Mouse (Mus musculus) myocyte (in vitro differentiated cells): ENCODE data around the gene Timp2. TPM values are rescaled to one million over a fixed set of nuclear protein-coding genes. Genes with fewer than 3 reads are reported as not detected.

Experiments used
- H3K27me3 ChIP-seq: one replicate; pipeline ENCODE4 v1.6.1; 2011; ENCODE audit not compliant: control insufficient read depth, insufficient read depth, insufficient read length
- H3K36me3 ChIP-seq: one replicate; pipeline ENCODE4 v1.6.1; 2011; ENCODE audit not compliant: control insufficient read depth, insufficient read depth
- H3K4me2 ChIP-seq: one replicate; pipeline ENCODE4 v1.6.1; 2011; ENCODE audit warnings: low read depth, control low read depth
- H3K4me3 ChIP-seq: one replicate; pipeline ENCODE4 v1.5.1; 2011; ENCODE audit warnings: mild to moderate bottlenecking, control low read depth, moderate library complexity
- H3K79me2 ChIP-seq: one replicate; pipeline ENCODE4 v1.6.1; 2011; ENCODE audit not compliant: control insufficient read depth, insufficient read depth
- H3ac ChIP-seq: one replicate; pipeline ENCODE4 v1.6.1; 2011; ENCODE audit not compliant: control insufficient read depth, insufficient read length
- CEBPB ChIP-seq: IDR thresholded peaks from 2 replicates; pipeline ENCODE4 v1.6.1; 2011; ENCODE audit warnings: mild to moderate bottlenecking, moderate library complexity; ENCODE audit not compliant: poor library complexity, insufficient read depth, severe bottlenecking
- E2F4 ChIP-seq: IDR thresholded peaks from one replicate; pipeline ENCODE4 v1.6.1; 2011; ENCODE audit warnings: mild to moderate bottlenecking, control low read depth, moderate library complexity; ENCODE audit not compliant: insufficient read depth
- MAX ChIP-seq: IDR thresholded peaks from one replicate; pipeline ENCODE4 v1.6.1; 2011; ENCODE audit warnings: low read depth, mild to moderate bottlenecking, control low read depth
- MYOD1 ChIP-seq, 3 experiments: IDR thresholded peaks; one replicate each; pipeline ENCODE4 v1.6.1; 2011; ENCODE audit warnings: control low read depth in 2 of 3, low read depth in 2 of 3, mild to moderate bottlenecking in 2 of 3, moderate library complexity in 1 of 3; ENCODE audit not compliant: insufficient read length in 2 of 3, control insufficient read depth in 1 of 3
- MYOG ChIP-seq, 3 experiments: IDR thresholded peaks; one replicate each; pipeline ENCODE4 v1.6.1; 2011; ENCODE audit warnings: control low read depth in 2 of 3, low read depth in 2 of 3, mild to moderate bottlenecking in 2 of 3; ENCODE audit not compliant: insufficient read length in 2 of 3, control insufficient read depth in 1 of 3, insufficient read depth in 1 of 3
- POLR2A ChIP-seq: IDR thresholded peaks from one replicate; pipeline ENCODE4 v1.6.1; 2011; ENCODE audit warnings: low read depth, mild to moderate bottlenecking, control low read depth, moderate library complexity; ENCODE audit not compliant: insufficient read length
- POLR2AphosphoS2 ChIP-seq: IDR thresholded peaks from one replicate; pipeline ENCODE4 v1.6.1; 2011; ENCODE audit warnings: low read depth, control low read depth; ENCODE audit not compliant: insufficient read length
- REST ChIP-seq: IDR thresholded peaks from one replicate; pipeline ENCODE4 v1.6.1; 2011; ENCODE audit warnings: mild to moderate bottlenecking, control low read depth, moderate library complexity; ENCODE audit not compliant: insufficient read depth, insufficient read length
- SRF ChIP-seq: IDR thresholded peaks from one replicate; pipeline ENCODE4 v1.6.1; 2011; ENCODE audit warnings: low read depth; ENCODE audit not compliant: control insufficient read depth, insufficient read length
- TCF12 ChIP-seq: IDR thresholded peaks from one replicate; pipeline ENCODE4 v1.6.1; 2011; ENCODE audit warnings: mild to moderate bottlenecking, control low read depth; ENCODE audit not compliant: poor library complexity, insufficient read depth, severe bottlenecking
- TCF3 ChIP-seq: IDR thresholded peaks from one replicate; pipeline ENCODE4 v1.6.1; 2011; ENCODE audit warnings: low read depth, control low read depth; ENCODE audit not compliant: insufficient read length
- USF1 ChIP-seq: IDR thresholded peaks from one replicate; pipeline ENCODE4 v1.6.1; 2011; ENCODE audit warnings: low read depth, mild to moderate bottlenecking, control low read depth, moderate library complexity
- polyA plus RNA-seq: library from polyadenylated mRNA; unstranded; fragments of >200 nt; fragmentation: generic; extraction: Trizol; gene quantifications from one replicate; pipeline ENCODE4 v1.2.1, GENCODE M21; 2012; ENCODE audit warnings: missing spikeins

Timp2 gene
- polyA plus RNA-seq, 1 experiment = 321 TPM

DNA sequence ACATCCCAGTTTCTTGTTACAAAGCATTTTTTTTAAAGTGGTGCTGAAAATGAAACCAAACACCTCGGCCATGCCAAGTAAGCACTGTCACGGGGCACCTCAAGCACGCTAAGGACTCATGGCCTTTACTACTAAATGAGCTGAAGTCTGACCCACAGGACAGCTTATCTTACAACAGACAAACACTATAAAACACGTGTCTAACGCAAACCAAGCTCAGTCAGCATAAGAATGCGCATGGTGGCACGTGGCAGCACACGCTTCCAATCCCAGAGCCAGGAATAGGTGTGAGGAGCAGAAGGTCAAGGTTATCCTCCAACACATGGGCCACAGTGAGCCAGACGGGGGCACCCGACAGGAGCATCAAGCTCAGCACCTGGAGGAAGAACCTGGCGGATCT, 89.9 kb downstream of the Timp2 start:
- no peak overlapping the region for H3K4me3 ChIP-seq
- H3ac ChIP-seq = no peak overlapping the region
- H3K79me2 ChIP-seq = no peaks in the 10 kb centered on the region
- H3K4me2 ChIP-seq = no peak overlapping the region
- peaks cover 50% of the 10 kb centered on the region for H3K36me3 ChIP-seq
- H3K27me3 ChIP-seq = no peaks in the 10 kb centered on the region
- no peak for TF ChIP-seq E2F4
- no peak for TF ChIP-seq TCF12
- TF ChIP-seq CEBPB = no peak
- TF ChIP-seq MYOD1 (IDR thresholded peaks at IDR 0.05; ENCODE audit: control insufficient read depth in 1 of 3, insufficient read length in 2 of 3, low read depth in 2 of 3) = no peak
- TF ChIP-seq TCF3 = no peak
- no peak for TF ChIP-seq REST
- TF ChIP-seq MYOG (IDR thresholded peaks at IDR 0.05; ENCODE audit: control insufficient read depth in 1 of 3, insufficient read depth in 1 of 3, insufficient read length in 2 of 3, low read depth in 2 of 3) = no peak
- no peak for TF ChIP-seq POLR2A
- TF ChIP-seq MAX = no peak
- TF ChIP-seq USF1 = no peak

DNA sequence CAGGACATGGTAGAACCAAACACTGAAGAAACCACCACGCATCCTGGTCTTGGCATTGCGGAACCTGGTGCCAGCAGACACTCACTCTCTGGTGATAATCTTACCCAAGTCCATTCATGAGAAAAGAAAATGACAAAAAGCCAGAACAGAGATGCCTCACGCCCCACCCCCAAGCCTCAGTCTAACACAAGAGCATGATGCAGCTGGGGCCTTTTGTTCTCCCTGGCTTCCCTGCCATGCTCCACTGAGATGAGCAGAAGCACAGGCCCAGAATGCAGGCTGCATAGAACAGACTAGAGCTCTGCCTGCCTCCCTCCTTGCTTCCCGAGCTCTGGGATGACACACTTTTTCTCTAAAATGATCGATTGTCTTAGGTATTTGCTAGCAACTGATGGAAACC, 92.4 kb downstream of the Timp2 start:
- Histone ChIP-seq H3K4me2 (no peak overlapping the region), H3K27me3 (no peaks in the 10 kb centered on the region), H3K79me2 (no peaks in the 10 kb centered on the region), H3ac (no peak overlapping the region), H3K4me3 (no peak overlapping the region), H3K36me3 (peaks cover 59% of the 10 kb centered on the region)
- TF ChIP-seq REST (no peak), MAX (no peak), E2F4 (no peak), SRF (no peak), MYOD1 (IDR thresholded peaks at IDR 0.05; ENCODE audit: control insufficient read depth in 1 of 3, insufficient read length in 2 of 3, low read depth in 2 of 3) (no peak), TCF3 (no peak), MYOG (IDR thresholded peaks at IDR 0.05; ENCODE audit: control insufficient read depth in 1 of 3, insufficient read depth in 1 of 3, insufficient read length in 2 of 3, low read depth in 2 of 3) (no peak), POLR2AphosphoS2 (no peak), POLR2A (no peak), TCF12 (no peak), USF1 (no peak), CEBPB (no peak)

DNA sequence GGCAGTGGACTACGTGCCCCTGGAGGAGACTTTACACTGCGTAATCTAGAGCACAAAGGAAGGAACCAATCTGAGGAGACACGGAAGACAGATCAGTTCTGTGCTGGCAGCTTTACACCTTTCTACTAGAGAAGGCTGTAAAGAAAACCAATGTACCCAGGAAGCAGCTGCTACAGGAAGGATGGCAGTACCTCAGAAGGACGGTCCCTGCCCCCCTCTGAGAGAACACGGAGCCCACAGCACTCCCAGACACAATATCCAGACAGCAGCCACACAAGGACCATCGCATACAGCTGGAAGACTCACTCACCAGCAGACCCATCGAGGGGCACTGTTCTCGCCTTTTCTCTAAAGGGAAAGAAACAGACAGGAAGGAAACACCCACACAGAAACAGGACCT, 95.5 kb downstream of the Timp2 start:
- H3K4me3 ChIP-seq = no peak overlapping the region
- H3ac ChIP-seq = no peak overlapping the region
- no peaks in the 10 kb centered on the region for H3K27me3 ChIP-seq
- no peaks in the 10 kb centered on the region for H3K79me2 ChIP-seq
- TF ChIP-seq POLR2AphosphoS2 (no peak), MAX (no peak), REST (no peak), E2F4 (no peak), MYOD1 (IDR thresholded peaks at IDR 0.05; ENCODE audit: control insufficient read depth in 1 of 3, insufficient read length in 2 of 3, low read depth in 2 of 3) (no peak), USF1 (no peak), CEBPB (no peak), MYOG (IDR thresholded peaks at IDR 0.05; ENCODE audit: control insufficient read depth in 1 of 3, insufficient read depth in 1 of 3, insufficient read length in 2 of 3, low read depth in 2 of 3) (no peak), TCF3 (no peak), TCF12 (no peak)
- H3K36me3 ChIP-seq = peaks cover 42% of the 10 kb centered on the region
- no peak overlapping the region for H3K4me2 ChIP-seq

DNA sequence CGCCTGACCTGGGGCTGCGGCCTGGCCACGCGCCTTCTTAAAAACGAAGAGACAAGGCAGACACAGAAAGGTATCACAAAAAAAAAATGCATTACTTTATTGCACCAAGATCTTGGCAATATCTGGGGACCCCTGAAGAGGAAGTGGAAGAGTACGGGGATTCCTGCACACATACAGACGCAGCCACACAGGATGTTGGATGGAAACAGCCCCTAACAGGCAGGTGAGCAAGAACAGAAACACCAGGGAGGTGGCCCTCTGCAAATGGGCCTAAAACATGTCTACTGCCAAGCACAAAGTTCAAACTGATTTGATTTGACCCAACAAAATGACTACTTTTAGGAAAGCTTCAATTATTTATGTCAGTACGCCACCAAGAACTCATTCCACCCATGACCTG, 96.0 kb downstream of the Timp2 start:
- Histone ChIP-seq H3K4me3 (no peak overlapping the region), H3K27me3 (no peaks in the 10 kb centered on the region), H3ac (no peak overlapping the region), H3K36me3 (peaks cover 42% of the 10 kb centered on the region), H3K4me2 (no peak overlapping the region), H3K79me2 (no peaks in the 10 kb centered on the region)
- no peak for TF ChIP-seq CEBPB
- TF ChIP-seq REST = no peak
- no peak for TF ChIP-seq E2F4
- no peak for TF ChIP-seq MYOD1 (IDR thresholded peaks at IDR 0.05; ENCODE audit: control insufficient read depth in 1 of 3, insufficient read length in 2 of 3, low read depth in 2 of 3)
- no peak for TF ChIP-seq TCF12
- TF ChIP-seq MYOG (IDR thresholded peaks at IDR 0.05; ENCODE audit: control insufficient read depth in 1 of 3, insufficient read depth in 1 of 3, insufficient read length in 2 of 3, low read depth in 2 of 3) = no peak
- no peak for TF ChIP-seq USF1

DNA sequence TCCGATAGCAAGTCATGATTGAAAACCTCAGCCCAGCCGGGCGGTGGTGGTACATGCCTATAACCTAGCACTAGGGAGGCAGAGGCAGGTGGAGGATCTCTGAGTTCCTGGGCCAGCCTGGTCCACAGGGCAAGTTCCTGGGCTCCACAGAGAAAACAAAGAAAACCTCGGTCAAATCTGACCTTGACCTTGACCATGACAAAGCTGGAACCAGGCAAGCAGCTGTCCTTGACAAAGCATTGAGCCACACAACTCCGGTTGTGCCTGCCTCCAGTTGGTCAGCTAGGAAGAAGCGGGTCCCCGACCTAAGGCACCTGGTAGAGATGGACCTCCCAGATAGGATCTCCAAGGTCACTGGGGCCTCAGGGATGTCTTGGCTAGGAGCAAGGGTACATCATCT, 99.2 kb downstream of the Timp2 start:
- no peaks in the 10 kb centered on the region for H3K79me2 ChIP-seq
- no peaks in the 10 kb centered on the region for H3K27me3 ChIP-seq
- no peak for TF ChIP-seq SRF
- no peak for TF ChIP-seq CEBPB
- TF ChIP-seq POLR2AphosphoS2 = no peak
- TF ChIP-seq MYOG (IDR thresholded peaks at IDR 0.05; ENCODE audit: control insufficient read depth in 1 of 3, insufficient read depth in 1 of 3, insufficient read length in 2 of 3, low read depth in 2 of 3) = no peak
- no peak for TF ChIP-seq E2F4
- TF ChIP-seq POLR2A = no peak
- TF ChIP-seq TCF12 = no peak
- no peak for TF ChIP-seq MYOD1 (IDR thresholded peaks at IDR 0.05; ENCODE audit: control insufficient read depth in 1 of 3, insufficient read length in 2 of 3, low read depth in 2 of 3)
- TF ChIP-seq MAX = no peak
- no peak for TF ChIP-seq REST
- no peak for TF ChIP-seq TCF3
- TF ChIP-seq USF1 = no peak
- no peak overlapping the region for H3ac ChIP-seq
- H3K36me3 ChIP-seq = peaks cover 20% of the 10 kb centered on the region
- H3K4me3 ChIP-seq = no peak overlapping the region
- H3K4me2 ChIP-seq = no peak overlapping the region
